Mouse (Mus musculus): ENCODE results near the gene Dld.

DNA sequence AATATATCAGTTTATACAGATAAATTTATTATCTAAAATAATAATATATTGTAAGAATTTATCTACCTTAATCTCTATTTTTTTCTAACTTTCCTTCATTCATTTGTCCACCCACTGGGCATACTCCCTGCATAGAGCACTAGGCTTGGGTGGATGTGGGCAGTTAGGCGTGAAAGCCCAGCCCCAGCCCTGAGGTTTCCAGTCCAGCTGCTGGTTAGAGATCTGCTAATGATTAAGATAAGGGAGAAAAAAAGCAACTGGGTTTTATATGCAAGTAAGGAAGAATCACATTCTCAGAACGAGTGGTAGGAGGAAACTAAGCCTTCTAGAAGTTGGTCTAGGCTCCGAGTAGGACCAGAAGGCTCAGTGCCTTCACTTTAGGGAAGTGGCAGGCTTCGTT lies 55.2 kb downstream of the Dld start:
- TF ChIP-seq E2F4 (IDR thresholded peaks at IDR 0.05; ENCODE audit: insufficient replicate concordance, low read depth, low read length) (no peak), POLR2AphosphoS2 (IDR thresholded peaks at IDR 0.05; ENCODE audit: low read depth, low read length) (no peak), ZNF384 (IDR thresholded peaks at IDR 0.05; ENCODE audit: low read depth, low read length) (no peak)

Data from CH12.LX (cell line).